Mouse (Mus musculus): ENCODE data around the gene Myo1d.

Myo1d gene

GRCm38 (mm10) chr11:80723406-80724047 is 56.3 kb downstream of the Myo1d start:
- no peak for DNase-seq (ENCODE audit: low spot score in 2 of 2)

GRCm38 (mm10) chr11:80719014-80719413 is 60.8 kb downstream of the Myo1d start:
- DNase-seq (ENCODE audit: low spot score in 2 of 2): no peak

GRCm38 (mm10) chr11:80718036-80718435 is 61.8 kb downstream of the Myo1d start:
- DNase-seq (ENCODE audit: low spot score in 2 of 2): no peak

- DNase-seq (ENCODE audit: low spot score in 2 of 2): no peak
Measured at GRCm38 (mm10) chr11:80715115-80715514, 64.7 kb downstream of the Myo1d start.

- no peak for DNase-seq (ENCODE audit: low spot score in 2 of 2)
Measured at GRCm38 (mm10) chr11:80713705-80714104, 66.1 kb downstream of the Myo1d start.

GRCm38 (mm10) chr11:80712201-80712600 is 67.6 kb downstream of the Myo1d start:
- no peak for DNase-seq (ENCODE audit: low spot score in 2 of 2)

- no peak for DNase-seq (ENCODE audit: low spot score in 2 of 2)
Measured at GRCm38 (mm10) chr11:80711336-80711735, 68.5 kb downstream of the Myo1d start.

GRCm38 (mm10) chr11:80700611-80701010 is 79.2 kb downstream of the Myo1d start:
- DNase-seq (ENCODE audit: low spot score in 2 of 2): no peak

GRCm38 (mm10) chr11:80698721-80699120 is 81.1 kb downstream of the Myo1d start:
- no peak for DNase-seq (ENCODE audit: low spot score in 2 of 2)

GRCm38 (mm10) chr11:80696350-80696749 is 83.5 kb downstream of the Myo1d start:
- peak in 1 of 2 experiments; percentile 45 for DNase-seq (ENCODE audit: low spot score in 2 of 2)

GRCm38 (mm10) chr11:80684603-80685002 is 95.2 kb downstream of the Myo1d start:
- no peak for DNase-seq (ENCODE audit: low spot score in 2 of 2)

GRCm38 (mm10) chr11:80682745-80683144 is 97.1 kb downstream of the Myo1d start:
- DNase-seq (ENCODE audit: low spot score in 2 of 2): no peak

- no peak for DNase-seq (ENCODE audit: low spot score in 2 of 2)
Measured at GRCm38 (mm10) chr11:80673013-80673412, 106.8 kb downstream of the Myo1d start.

GRCm38 (mm10) chr11:80670391-80670790 is 109.4 kb downstream of the Myo1d start:
- DNase-seq (ENCODE audit: low spot score in 2 of 2): peak in 1 of 2 experiments; percentile 75

- DNase-seq (ENCODE audit: low spot score in 2 of 2): peak in 1 of 2 experiments; percentile 47
Measured at GRCm38 (mm10) chr11:80669934-80670333, 109.9 kb downstream of the Myo1d start.

GRCm38 (mm10) chr11:80666211-80666610 is 113.6 kb downstream of the Myo1d start:
- no peak for DNase-seq (ENCODE audit: low spot score in 2 of 2)

GRCm38 (mm10) chr11:80664261-80664660 is 115.6 kb downstream of the Myo1d start:
- DNase-seq (ENCODE audit: low spot score in 2 of 2): peak in 1 of 2 experiments; percentile 39

GRCm38 (mm10) chr11:80645111-80645510 is 134.7 kb downstream of the Myo1d start:
- DNase-seq (ENCODE audit: low spot score in 2 of 2): peak in 1 of 2 experiments; percentile 68

- DNase-seq (ENCODE audit: low spot score in 2 of 2): no peak
Measured at GRCm38 (mm10) chr11:80628992-80629865, 150.6 kb downstream of the Myo1d start.

GRCm38 (mm10) chr11:80628581-80628980 is 151.2 kb downstream of the Myo1d start:
- no peak for DNase-seq (ENCODE audit: low spot score in 2 of 2)

GRCm38 (mm10) chr11:80623038-80623380 is 156.8 kb downstream of the Myo1d start:
- DNase-seq (ENCODE audit: low spot score in 2 of 2): peak; percentile 63 to 74

GRCm38 (mm10) chr11:80622233-80623037 is 157.4 kb downstream of the Myo1d start:
- peak; percentile 39 to 51 for DNase-seq (ENCODE audit: low spot score in 2 of 2)

Measured in frontal cortex, postnatal 36 days (tissue).